Mouse (Mus musculus) limb, embryonic 13.5 days (tissue): Measurements from ENCODE around the gene Apoc4. TPM values are rescaled to one million over a fixed set of nuclear protein-coding genes. Genes with fewer than 3 reads are reported as not detected.

Experiments used
- ATAC-seq: fragments of 200-750 bp; cut with Nextera tagmentation; 2 replicates; pipeline ENCODE4 v1.8.0; 2017; ENCODE audit warnings: low read depth, moderate number of reproducible peaks, moderate TSS enrichment; ENCODE audit not compliant: low FRiP score
- H3K27ac ChIP-seq: fragments of 300-500 bp; sonication (generic); 2 replicates; pipeline ENCODE4 v1.5.1; 2015; ENCODE audit warnings: inconsistent platforms, mild to moderate bottlenecking, moderate library complexity
- H3K27me3 ChIP-seq: fragments of 300-500 bp; sonication (generic); 2 replicates; pipeline ENCODE4 v1.6.1; 2015; ENCODE audit warnings: mild to moderate bottlenecking, inconsistent platforms
- H3K36me3 ChIP-seq: fragments of 300-500 bp; sonication (generic); 2 replicates; pipeline ENCODE4 v1.6.1; 2015; ENCODE audit warnings: inconsistent platforms, mild to moderate bottlenecking, moderate library complexity
- H3K4me1 ChIP-seq: fragments of 300-500 bp; sonication (generic); 2 replicates; pipeline ENCODE4 v1.6.1; 2015; ENCODE audit warnings: inconsistent platforms
- H3K4me2 ChIP-seq: fragments of 300-500 bp; sonication (generic); replicated peaks from 2 replicates; pipeline ENCODE4 v1.6.1; 2015; ENCODE audit warnings: inconsistent platforms, mild to moderate bottlenecking, moderate library complexity
- H3K4me3 ChIP-seq: fragments of 300-500 bp; sonication (generic); 2 replicates; pipeline ENCODE4 v1.5.1; 2015; ENCODE audit warnings: moderate library complexity, mild to moderate bottlenecking, inconsistent platforms
- H3K9ac ChIP-seq: fragments of 300-500 bp; sonication (generic); 2 replicates; pipeline ENCODE4 v1.6.1; 2015; ENCODE audit warnings: mild to moderate bottlenecking, inconsistent platforms
- H3K9me3 ChIP-seq: fragments of 300-500 bp; sonication (generic); 2 replicates; pipeline ENCODE4 v1.6.1; 2016; ENCODE audit warnings: inconsistent platforms
- WGBS: fragments of 180-500 bp; shearing (Covaris S2); methylation state at CpG from one replicate; pipeline ENCODE4 v1.1.7; 2015; 5-methylcytosine and 5-hydroxymethylcytosine counted together
- polyA plus RNA-seq: library from polyadenylated mRNA; unstranded; fragments of >200 nt; fragmentation: Nextera tagmentation; extraction: Ambion mirVana; gene quantifications from 2 replicates; pipeline ENCODE4 v1.2.1, GENCODE M21; 2015

Apoc4 gene
- polyA plus RNA-seq, 1 experiment from 2014 or later: not detected

- WGBS: 4% methylated on average over 10 of the region's 10 CpGs
- Histone ChIP-seq H3K4me3 (0 out of 2 replicates have a peak overlapping the region, but pooled peaks have one; percentile 10), H3K9ac (peak overlapping the region; percentile 14; the same call in 1 of the 2 replicates), H3K4me1 (peaks cover 10% of the 10 kb centered on the region), H3K4me2 (peak overlapping the region; percentile 46), H3K36me3 (no peaks in the 10 kb centered on the region), H3K27ac (peak overlapping the region; percentile 52; the same call in 1 of the 2 replicates), H3K9me3 (no peaks in the 10 kb centered on the region), H3K27me3 (no peaks in the 10 kb centered on the region)
- peak; percentile 72 for ATAC-seq
Measured at GRCm38 (mm10) chr7:19668947-19669721, 12.1 kb downstream of the Apoc4 start.

GRCm38 (mm10) chr7:19667434-19667833 lies 13.8 kb downstream of the Apoc4 start:
- WGBS: 86% methylated on average over 2 of the region's 2 CpGs
- Histone ChIP-seq H3K9me3 (no peaks in the 10 kb centered on the region), H3K27ac (no peak overlapping the region), H3K36me3 (peaks cover 2% of the 10 kb centered on the region), H3K4me3 (no peak overlapping the region), H3K4me2 (no peak overlapping the region), H3K9ac (no peak overlapping the region), H3K4me1 (peaks cover 24% of the 10 kb centered on the region), H3K27me3 (no peaks in the 10 kb centered on the region)
- no peak for ATAC-seq

GRCm38 (mm10) chr7:19666750-19667149 lies 14.5 kb downstream of the Apoc4 start:
- H3K4me3 ChIP-seq: no peak overlapping the region
- no peaks in the 10 kb centered on the region for H3K9me3 ChIP-seq
- ATAC-seq: no peak
- H3K27ac ChIP-seq: no peak overlapping the region
- peaks cover 24% of the 10 kb centered on the region for H3K4me1 ChIP-seq
- peaks cover 9% of the 10 kb centered on the region for H3K36me3 ChIP-seq
- H3K9ac ChIP-seq: no peak overlapping the region
- H3K27me3 ChIP-seq: no peaks in the 10 kb centered on the region
- WGBS: 67% methylated on average over 3 of the region's 3 CpGs
- H3K4me2 ChIP-seq: no peak overlapping the region

DNA sequence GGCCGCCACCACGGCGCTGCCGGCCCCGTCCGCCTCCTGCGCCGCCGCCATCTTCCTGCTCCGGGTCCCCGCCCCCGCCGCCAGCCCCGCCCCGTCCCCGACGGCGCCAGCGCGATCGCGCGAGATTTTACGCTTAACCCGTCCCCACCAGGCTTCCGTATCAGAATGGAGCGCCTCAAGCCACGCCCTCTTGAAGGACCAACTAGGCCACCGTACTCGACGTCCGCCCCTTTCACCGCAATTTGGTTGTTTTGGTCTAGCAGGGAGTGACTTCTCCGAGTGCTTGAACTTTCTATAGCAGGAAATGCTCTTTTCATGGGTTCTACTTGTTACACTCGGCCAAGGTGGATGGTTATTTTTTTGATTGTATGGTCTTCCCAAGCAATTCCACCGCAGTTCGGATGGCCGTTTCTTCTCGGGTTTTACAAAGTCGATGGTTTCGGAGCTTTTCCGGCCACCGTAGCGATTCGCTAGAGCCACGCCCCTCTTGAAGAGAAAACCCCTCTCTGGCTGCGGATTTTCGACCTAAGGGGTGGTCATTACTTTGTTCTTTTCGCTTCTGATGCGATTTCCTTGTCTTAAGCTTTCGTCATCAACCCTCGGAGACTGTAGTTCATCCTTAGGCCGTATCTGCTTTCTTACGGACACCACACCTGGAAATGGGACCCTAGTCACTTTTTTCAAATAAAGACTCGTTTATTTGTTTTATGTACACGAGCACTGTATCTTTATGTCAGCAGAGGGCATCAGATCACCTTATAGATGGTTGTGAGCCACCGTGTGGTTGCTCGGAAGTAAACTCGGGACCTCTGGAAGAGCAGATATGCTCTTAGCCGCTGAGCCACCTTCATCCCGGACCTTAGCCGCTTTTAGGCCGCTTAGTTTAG lies 16.1 kb downstream of the Apoc4 start, which contains the start of gene Clptm1:
TSS of gene Clptm1 (minus strand) at position 79 of the 887 bp plus-strand sequence.
- Histone ChIP-seq H3K4me1 (peaks cover 24% of the 10 kb centered on the region), H3K27me3 (no peaks in the 10 kb centered on the region), H3K4me2 (peak within 1 kb of the TSS; percentile 93), H3K9me3 (no peaks in the 10 kb centered on the region), H3K36me3 (peaks cover 19% of the 10 kb centered on the region), H3K9ac (peak within 1 kb of the TSS; percentile 100), H3K27ac (peak within 1 kb of the TSS; percentile 94), H3K4me3 (peak within 1 kb of the TSS; percentile 100)
- peak; percentile 88 for ATAC-seq
- under 1% methylated on average over 62 of the region's 63 CpGs for WGBS

- peak overlapping the region; percentile 93 for H3K4me2 ChIP-seq
- H3K4me3 ChIP-seq: peak overlapping the region; percentile 100
- H3K36me3 ChIP-seq: peaks cover 19% of the 10 kb centered on the region
- WGBS: under 1% methylated on average over 37 of the region's 37 CpGs
- no peaks in the 10 kb centered on the region for H3K9me3 ChIP-seq
- peak; percentile 38 for ATAC-seq
- peak overlapping the region; percentile 58; the same call in 1 of the 2 replicates for H3K27ac ChIP-seq
- peaks cover 24% of the 10 kb centered on the region for H3K4me1 ChIP-seq
- H3K9ac ChIP-seq: peak overlapping the region; percentile 100
- no peaks in the 10 kb centered on the region for H3K27me3 ChIP-seq
Measured at GRCm38 (mm10) chr7:19664455-19664954, 16.8 kb downstream of the Apoc4 start.

DNA sequence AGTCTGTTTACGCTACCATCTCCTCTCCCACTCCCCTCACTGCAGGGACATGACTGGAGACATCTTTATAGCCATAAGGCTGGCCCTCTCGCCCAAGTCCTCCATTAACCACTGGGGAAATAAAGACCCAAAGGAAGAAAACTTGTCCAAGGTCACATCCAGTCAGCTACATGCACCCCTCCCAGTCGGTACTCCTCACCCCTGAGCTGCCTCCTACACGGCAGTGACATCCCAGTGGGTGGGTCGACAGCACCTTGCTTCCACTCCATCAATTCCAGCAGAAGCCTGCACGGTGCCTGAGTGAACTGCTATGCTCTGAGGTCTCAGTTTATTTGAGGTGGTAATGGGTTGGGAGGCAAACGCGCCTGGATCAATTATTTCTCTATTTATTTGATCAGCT lies 17.3 kb downstream of the Apoc4 start:
- Histone ChIP-seq H3K9me3 (no peaks in the 10 kb centered on the region), H3K4me2 (peak overlapping the region; percentile 93), H3K4me3 (peak overlapping the region; percentile 100), H3K4me1 (peaks cover 20% of the 10 kb centered on the region), H3K27ac (no peak overlapping the region), H3K27me3 (no peaks in the 10 kb centered on the region), H3K9ac (peak overlapping the region; percentile 100), H3K36me3 (peaks cover 19% of the 10 kb centered on the region)
- 15% methylated on average over 8 of the region's 8 CpGs for WGBS
- ATAC-seq: no peak

- ATAC-seq: no peak
- peaks cover 79% of the 10 kb centered on the region for H3K36me3 ChIP-seq
Measured at GRCm38 (mm10) chr7:19652614-19653013, 28.7 kb downstream of the Apoc4 start.

GRCm38 (mm10) chr7:19651063-19651786 lies 30.1 kb downstream of the Apoc4 start:
- H3K9me3 ChIP-seq: no peaks in the 10 kb centered on the region
- H3K27ac ChIP-seq: no peak overlapping the region
- H3K27me3 ChIP-seq: no peaks in the 10 kb centered on the region
- no peak overlapping the region for H3K4me3 ChIP-seq
- ATAC-seq: no peak
- H3K4me1 ChIP-seq: no peaks in the 10 kb centered on the region
- H3K9ac ChIP-seq: no peak overlapping the region
- no peak overlapping the region for H3K4me2 ChIP-seq
- H3K36me3 ChIP-seq: peaks cover 89% of the 10 kb centered on the region
- 88% methylated on average over 6 of the region's 6 CpGs for whole genome bisulfite sequencing

More at GRCm38 (mm10) chr7:19652614-19653013, 28.7 kb downstream of the Apoc4 start:
- H3K4me3 ChIP-seq: no peak overlapping the region
- no peak overlapping the region for H3K9ac ChIP-seq
- H3K9me3 ChIP-seq: no peaks in the 10 kb centered on the region
- no peaks in the 10 kb centered on the region for H3K4me1 ChIP-seq
- H3K4me2 ChIP-seq: no peak overlapping the region
- no peak overlapping the region for H3K27ac ChIP-seq
- 93% methylated on average over 2 of the region's 2 CpGs for WGBS
- H3K27me3 ChIP-seq: no peaks in the 10 kb centered on the region

DNA sequence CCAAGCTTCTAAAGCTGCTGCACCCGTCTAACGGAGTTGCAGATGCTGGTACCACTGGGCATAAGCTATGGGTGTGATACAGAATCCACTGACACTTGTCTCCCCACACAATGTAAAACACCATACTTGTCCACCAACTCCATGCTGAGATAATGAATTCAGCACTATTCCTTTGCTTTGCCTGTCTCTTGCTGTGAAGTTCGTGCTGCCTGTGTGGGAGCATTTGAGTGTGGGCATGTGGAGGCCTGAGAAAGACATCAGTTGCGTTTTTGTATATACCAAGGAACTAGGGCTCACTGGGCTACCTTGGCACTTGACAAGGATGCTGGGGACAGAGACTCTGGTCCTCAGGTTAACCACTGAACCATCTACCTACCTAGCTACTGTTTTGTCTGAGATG lies 40.1 kb downstream of the Apoc4 start:
- H3K36me3 ChIP-seq: peaks cover 100% of the 10 kb centered on the region
- H3K4me1 ChIP-seq: no peaks in the 10 kb centered on the region
- no peaks in the 10 kb centered on the region for H3K9me3 ChIP-seq
- 94% methylated on average over 4 of the region's 4 CpGs for WGBS
- H3K4me3 ChIP-seq: no peak overlapping the region
- H3K4me2 ChIP-seq: no peak overlapping the region
- H3K9ac ChIP-seq: no peak overlapping the region
- no peak overlapping the region for H3K27ac ChIP-seq
- ATAC-seq: no peak
- no peaks in the 10 kb centered on the region for H3K27me3 ChIP-seq

- Histone ChIP-seq H3K4me3 (no peak overlapping the region), H3K9me3 (no peaks in the 10 kb centered on the region), H3K9ac (no peak overlapping the region), H3K4me2 (no peak overlapping the region), H3K4me1 (no peaks in the 10 kb centered on the region), H3K36me3 (peaks cover 85% of the 10 kb centered on the region), H3K27ac (no peak overlapping the region), H3K27me3 (no peaks in the 10 kb centered on the region)
- 86% methylated on average over 11 of the region's 11 CpGs for WGBS
- ATAC-seq: no peak
Measured at GRCm38 (mm10) chr7:19635074-19635827, 46.0 kb downstream of the Apoc4 start.

DNA sequence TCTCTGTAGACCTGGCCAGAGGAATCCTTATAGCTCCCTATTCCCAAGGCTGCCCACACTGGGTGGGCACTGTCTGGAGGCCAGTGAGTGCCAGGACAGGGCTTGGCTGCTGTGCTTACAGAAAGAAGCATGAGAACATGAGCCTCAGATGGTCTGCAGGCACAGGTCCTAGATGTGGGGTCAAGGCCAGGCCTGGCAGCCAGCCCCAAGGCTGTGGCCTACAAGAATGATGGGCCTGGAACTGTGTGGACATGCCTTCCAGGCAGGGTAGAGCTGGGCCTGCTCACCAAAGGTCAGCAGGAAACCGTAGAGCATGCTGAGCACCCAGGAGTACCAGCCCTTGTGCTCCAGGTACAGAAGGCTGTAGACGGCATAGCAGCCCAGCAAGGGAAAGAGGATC lies 46.7 kb downstream of the Apoc4 start:
- no peaks in the 10 kb centered on the region for H3K4me1 ChIP-seq
- WGBS: 94% methylated on average over 2 of the region's 2 CpGs
- peaks cover 79% of the 10 kb centered on the region for H3K36me3 ChIP-seq
- H3K27ac ChIP-seq: no peak overlapping the region
- H3K27me3 ChIP-seq: no peaks in the 10 kb centered on the region
- no peaks in the 10 kb centered on the region for H3K9me3 ChIP-seq
- H3K9ac ChIP-seq: no peak overlapping the region
- no peak overlapping the region for H3K4me3 ChIP-seq
- no peak overlapping the region for H3K4me2 ChIP-seq
- ATAC-seq: no peak
